Mouse (Mus musculus): ENCODE measurements around the gene Ubap2l. TPM values are rescaled to one million over a fixed set of nuclear protein-coding genes. Genes with fewer than 3 reads are reported as not detected.
A peak's percentile ranks its signal among the peaks of the same experiment; 100 is the strongest.

The Ubap2l gene
- polyA plus RNA-seq, 1 experiment from 2014 or later = 72.2 TPM

GRCm38 (mm10) chr3:89956177-89956971 is 96.1 kb downstream of the Ubap2l start:
- Histone ChIP-seq H3K36me3 (peaks cover 15% of the 10 kb centered on the region; the same call in 1 of the 2 replicates), H3K27ac (no peak overlapping the region), H3K9ac (no peak overlapping the region), H3K4me3 (replicated peaks) (no peak overlapping the region), H3K4me1 (replicated peaks) (peaks cover 17% of the 10 kb centered on the region), H3K27me3 (peaks cover 27% of the 10 kb centered on the region), H3K9me3 (replicated peaks) (no peaks in the 10 kb centered on the region), H3K4me2 (no peak overlapping the region)
- no peak for DNase-seq
- WGBS (ENCODE audit: insufficient replicate concordance) = 69% methylated on average over 7 of the region's 7 CpGs
- ATAC-seq (ENCODE audit: low read depth) = no peak

GRCm38 (mm10) chr3:89953420-89953819 is 99.0 kb downstream of the Ubap2l start:
- H3K27me3 ChIP-seq = no peaks in the 10 kb centered on the region
- no peaks in the 10 kb centered on the region for H3K4me1 ChIP-seq (replicated peaks)
- peak; percentile 50 for DNase-seq
- H3K9me3 ChIP-seq (replicated peaks) = no peaks in the 10 kb centered on the region
- peaks cover 30% of the 10 kb centered on the region; the same call in 1 of the 2 replicates for H3K36me3 ChIP-seq
- no peak overlapping the region for H3K4me2 ChIP-seq
- 7% methylated on average over 4 of the region's 4 CpGs for WGBS (ENCODE audit: insufficient replicate concordance)
- H3K27ac ChIP-seq = no peak overlapping the region
- no peak overlapping the region for H3K9ac ChIP-seq
- H3K4me3 ChIP-seq (replicated peaks) = no peak overlapping the region
- no peak for ATAC-seq (ENCODE audit: low read depth)

MicroRNA genes within 50 kb of the gene (microRNA counts, 519-probe panel; counts per million panel counts)
- microRNA mmu-miR-190b = 5,423 counts per million, percentile 60 among the panel's probes with 10 or more counts

Small RNA genes within 50 kb of the gene (microRNA-seq; reads per million reads assigned to microRNA genes)
- gene Mir190b = 21.4 reads per million, percentile 34 among the genes with 10 or more reads in this experiment
- 0.88 reads per million for gene Mir7669

Other genes with a start within 250 kb of the Ubap2l start
- gene She, start 221.3 kb downstream of the Ubap2l start, polyA plus RNA-seq (2015; fragmentation: Nextera tagmentation; extraction: Ambion mirVana) = 1.0 and 1.1 TPM in 2 replicates
- 1.9 and 2.2 TPM in 2 replicates for gene Il6ra, start 139.4 kb downstream of the Ubap2l start, polyA plus RNA-seq (2015; fragmentation: Nextera tagmentation; extraction: Ambion mirVana)
- gene Atp8b2, start 89.1 kb downstream of the Ubap2l start, polyA plus RNA-seq (2015; fragmentation: Nextera tagmentation; extraction: Ambion mirVana) = 1.4 and 2.2 TPM in 2 replicates
- 130 and 137 TPM in 2 replicates for gene Hax1, start 53.8 kb downstream of the Ubap2l start, polyA plus RNA-seq (2015; fragmentation: Nextera tagmentation; extraction: Ambion mirVana)
- 99.3 and 110 TPM in 2 replicates for gene 4933434E20Rik, start 992 bp downstream of the Ubap2l start, polyA plus RNA-seq (2015; fragmentation: Nextera tagmentation; extraction: Ambion mirVana)
- 246 and 283 TPM in 2 replicates for gene Tpm3, start 20.0 kb upstream of the Ubap2l start, polyA plus RNA-seq (2015; fragmentation: Nextera tagmentation; extraction: Ambion mirVana)
- 0.05 and 0.08 TPM in 2 replicates for gene Nup210l, start 51.5 kb upstream of the Ubap2l start, polyA plus RNA-seq (2015; fragmentation: Nextera tagmentation; extraction: Ambion mirVana)
- 679 and 820 TPM in 2 replicates for gene Rps27, start 161.0 kb upstream of the Ubap2l start, polyA plus RNA-seq (2015; fragmentation: Nextera tagmentation; extraction: Ambion mirVana)
- gene Rab13, start 161.1 kb upstream of the Ubap2l start, polyA plus RNA-seq (2015; fragmentation: Nextera tagmentation; extraction: Ambion mirVana) = 5.9 and 6.0 TPM in 2 replicates
- 59.5 and 61.1 TPM in 2 replicates for gene Jtb, start 179.0 kb upstream of the Ubap2l start, polyA plus RNA-seq (2015; fragmentation: Nextera tagmentation; extraction: Ambion mirVana)
- 0.36 and 0.41 TPM in 2 replicates for gene Creb3l4, start 190.9 kb upstream of the Ubap2l start, polyA plus RNA-seq (2015; fragmentation: Nextera tagmentation; extraction: Ambion mirVana)
- gene Slc39a1, start 195.5 kb upstream of the Ubap2l start, polyA plus RNA-seq (2015; fragmentation: Nextera tagmentation; extraction: Ambion mirVana) = 31.6 and 34.1 TPM in 2 replicates
- 4.2 and 7.6 TPM in 2 replicates for gene Crtc2, start 201.5 kb upstream of the Ubap2l start, polyA plus RNA-seq (2015; fragmentation: Nextera tagmentation; extraction: Ambion mirVana)
- gene Dennd4b, start 212.6 kb upstream of the Ubap2l start, polyA plus RNA-seq (2015; fragmentation: Nextera tagmentation; extraction: Ambion mirVana) = 1.6 and 2.0 TPM in 2 replicates
- 3.7 and 4.0 TPM in 2 replicates for gene Gatad2b, start 240.6 kb upstream of the Ubap2l start, polyA plus RNA-seq (2015; fragmentation: Nextera tagmentation; extraction: Ambion mirVana)

All from liver, embryonic 13.5 days (tissue).